ENCODE assay signal across 16 mouse cellular contexts in genomic region chr7:15993789-15994188, GRCm38 (mm10).
"Had no signal": no experiment of that assay in that cellular context is flagged by ENCODE, and none has a peak within 500 bp of the region (broad histone marks: within the 10 kb centered on the region; RNA-seq: fewer than 3 reads in every experiment).

No protein-coding gene starts in this region.

- H3K9ac ChIP-seq: liver, embryonic 13.5 days; midbrain, embryonic 12.5 days; midbrain, embryonic 15.5 days; neural tube, embryonic 12.5 days; neural tube, embryonic 15.5 days had no signal

- H3K27ac ChIP-seq: hindbrain, postnatal 0 days; left cerebral cortex, adult 2 months; liver, embryonic 13.5 days; midbrain, embryonic 12.5 days; midbrain, embryonic 15.5 days; neural tube, embryonic 12.5 days; neural tube, embryonic 15.5 days had no signal

- H3K9me3 ChIP-seq: liver, embryonic 13.5 days; midbrain, embryonic 12.5 days; midbrain, embryonic 15.5 days; neural tube, embryonic 12.5 days; neural tube, embryonic 15.5 days had no signal

- H3K4me2 ChIP-seq: liver, embryonic 13.5 days; midbrain, embryonic 12.5 days; midbrain, embryonic 15.5 days; neural tube, embryonic 12.5 days; neural tube, embryonic 15.5 days had no signal

- H3K4me1 ChIP-seq: midbrain, embryonic 12.5 days; midbrain, embryonic 15.5 days; neural tube, embryonic 12.5 days; neural tube, embryonic 15.5 days had no signal

- ATAC-seq: hindbrain, postnatal 0 days; midbrain, embryonic 15.5 days had no signal

- DNase-seq: layer of hippocampus, postnatal 36 days; liver, embryonic 13.5 days; lung, adult 2 months; lung, postnatal 14 days; lung, postnatal 4 days; retina, postnatal 1 day; right cerebral cortex, postnatal 25 days; thymus, adult 2 months; thymus, postnatal 14 days; thymus, postnatal 4 days had no signal

- H3K27me3 ChIP-seq: liver, embryonic 13.5 days; midbrain, embryonic 12.5 days; midbrain, embryonic 15.5 days; neural tube, embryonic 12.5 days; neural tube, embryonic 15.5 days had no signal

- H3K4me3 ChIP-seq: left cerebral cortex, adult 2 months; liver, embryonic 13.5 days; midbrain, embryonic 12.5 days; midbrain, embryonic 15.5 days; neural tube, embryonic 12.5 days; neural tube, embryonic 15.5 days had no signal
